Mouse (Mus musculus): ENCODE results near the gene Asphd1. TPM values are rescaled to one million over a fixed set of nuclear protein-coding genes. Genes with fewer than 3 reads are reported as not detected.
A peak's percentile ranks its signal among the peaks of the same experiment; 100 is the strongest.
"Not testable (repeated sequence)": the region's sequence is repeated elsewhere in the genome, so short reads cannot be mapped to it uniquely, and the experiment has no call there.

The Asphd1 gene
- polyA plus RNA-seq, 1 experiment from 2014 or later, result 0.16 TPM

- no peak for TF ChIP-seq CTCF (IDR thresholded peaks at IDR 0.05; ENCODE audit: low read depth)
- H3K36me3 ChIP-seq (ENCODE audit: control insufficient read depth, insufficient read depth), result no peaks in the 10 kb centered on the region
- no peak overlapping the region for H3K4me2 ChIP-seq (replicated peaks; ENCODE audit: low read depth)
- H3K4me1 ChIP-seq (replicated peaks; ENCODE audit: control insufficient read depth, insufficient read depth, low read length), result no peaks in the 10 kb centered on the region
- no peak overlapping the region for H3K27ac ChIP-seq (ENCODE audit: low read depth, low read length)
- H3K9me3 ChIP-seq (ENCODE audit: control insufficient read depth), result no peaks in the 10 kb centered on the region
- H3K4me3 ChIP-seq (ENCODE audit: low read depth, low read length), result no peak overlapping the region
- no peak for ATAC-seq
- H3K9ac ChIP-seq (ENCODE audit: low read depth, low read length), result no peak overlapping the region
- WGBS, result 71% methylated on average over 4 of the region's 4 CpGs
- H3K27me3 ChIP-seq (replicated peaks; ENCODE audit: control insufficient read depth, insufficient read depth, low read length), result no peaks in the 10 kb centered on the region
Observed at GRCm38 (mm10) chr7:126919973-126920372, 29.4 kb downstream of the Asphd1 start.

DNA sequence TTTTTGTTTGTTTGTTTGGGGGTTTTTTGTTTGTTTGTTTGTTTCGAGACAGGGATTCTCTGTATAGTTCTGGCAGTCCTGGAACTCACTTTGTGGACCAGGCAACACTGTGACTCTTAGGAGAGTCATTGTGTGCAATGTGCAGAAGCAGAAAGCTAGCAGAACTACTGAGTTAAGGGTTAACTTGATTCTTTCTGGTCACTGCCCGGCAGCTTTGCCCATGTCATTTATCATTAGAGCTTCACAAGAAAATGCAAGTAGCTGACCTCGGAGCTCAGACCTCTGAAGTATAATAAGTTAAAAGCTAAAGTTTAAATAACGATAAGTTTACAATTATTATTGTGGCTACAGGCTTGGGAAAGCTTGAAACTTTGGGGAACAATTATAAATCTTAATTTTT is 31.0 kb downstream of the Asphd1 start:
- not testable (repeated sequence) for H3K27me3 ChIP-seq (replicated peaks; ENCODE audit: control insufficient read depth, insufficient read depth, low read length); ATAC-seq; H3K36me3 ChIP-seq (ENCODE audit: control insufficient read depth, insufficient read depth); H3K27ac ChIP-seq (ENCODE audit: low read depth, low read length); H3K9ac ChIP-seq (ENCODE audit: low read depth, low read length); H3K4me1 ChIP-seq (replicated peaks; ENCODE audit: control insufficient read depth, insufficient read depth, low read length); H3K4me3 ChIP-seq (ENCODE audit: low read depth, low read length); H3K9me3 ChIP-seq (ENCODE audit: control insufficient read depth); H3K4me2 ChIP-seq (replicated peaks; ENCODE audit: low read depth)
- WGBS, result 36% methylated on average over 4 of the region's 4 CpGs

DNA sequence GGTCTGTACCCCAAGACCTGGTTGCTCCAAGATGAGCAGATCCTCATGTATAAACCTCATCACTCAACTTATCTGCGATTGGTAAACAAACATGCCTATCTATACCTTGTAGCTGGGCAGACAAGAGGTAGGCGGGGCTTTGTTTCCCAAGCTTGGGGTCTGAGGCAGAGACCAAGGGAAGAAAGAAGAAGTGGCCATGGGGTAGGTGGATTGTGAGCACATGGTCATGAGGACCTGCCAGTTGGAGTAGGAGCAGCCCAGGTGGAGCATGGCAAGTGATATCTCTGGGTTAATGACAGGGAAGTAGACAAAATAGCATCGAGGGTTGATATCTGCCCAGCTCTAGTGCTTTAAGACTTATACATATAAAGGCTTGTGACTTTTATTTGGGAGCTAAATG is 34.5 kb downstream of the Asphd1 start:
- Histone ChIP-seq H3K9me3 (ENCODE audit: control insufficient read depth) (no peaks in the 10 kb centered on the region), H3K27me3 (replicated peaks; ENCODE audit: control insufficient read depth, insufficient read depth, low read length) (no peaks in the 10 kb centered on the region), H3K27ac (ENCODE audit: low read depth, low read length) (no peak overlapping the region), H3K36me3 (ENCODE audit: control insufficient read depth, insufficient read depth) (no peaks in the 10 kb centered on the region), H3K9ac (ENCODE audit: low read depth, low read length) (no peak overlapping the region), H3K4me2 (replicated peaks; ENCODE audit: low read depth) (no peak overlapping the region), H3K4me3 (ENCODE audit: low read depth, low read length) (no peak overlapping the region), H3K4me1 (replicated peaks; ENCODE audit: control insufficient read depth, insufficient read depth, low read length) (no peaks in the 10 kb centered on the region)
- TF ChIP-seq CTCF (IDR thresholded peaks at IDR 0.05; ENCODE audit: low read depth), result no peak
- 68% methylated on average over 3 of the region's 3 CpGs for WGBS
- no peak for ATAC-seq

DNA sequence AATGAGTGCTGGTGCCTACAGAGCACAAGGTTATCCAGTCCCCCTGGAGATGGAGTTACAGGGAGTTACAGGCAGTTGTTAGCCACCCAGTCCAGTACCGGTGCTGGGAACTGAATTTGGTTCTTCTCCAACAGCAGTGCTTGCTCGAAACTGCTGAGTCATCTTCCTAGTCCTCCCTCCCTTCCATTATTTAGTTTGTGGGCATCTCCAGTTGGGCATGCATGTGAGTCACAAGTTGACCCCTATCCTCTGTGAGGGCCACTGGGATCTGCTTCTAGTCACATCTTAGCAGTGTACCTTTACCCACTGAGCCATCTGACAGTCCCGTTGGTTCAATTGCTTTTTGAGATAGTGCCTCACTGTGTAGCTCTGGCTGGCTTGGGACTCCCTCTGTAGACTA is 43.8 kb downstream of the Asphd1 start:
- Histone ChIP-seq H3K9ac (ENCODE audit: low read depth, low read length) (no peak overlapping the region), H3K36me3 (ENCODE audit: control insufficient read depth, insufficient read depth) (no peaks in the 10 kb centered on the region), H3K4me3 (ENCODE audit: low read depth, low read length) (no peak overlapping the region), H3K9me3 (ENCODE audit: control insufficient read depth) (no peaks in the 10 kb centered on the region), H3K4me1 (replicated peaks; ENCODE audit: control insufficient read depth, insufficient read depth, low read length) (no peaks in the 10 kb centered on the region), H3K4me2 (replicated peaks; ENCODE audit: low read depth) (no peak overlapping the region), H3K27ac (ENCODE audit: low read depth, low read length) (no peak overlapping the region), H3K27me3 (replicated peaks; ENCODE audit: control insufficient read depth, insufficient read depth, low read length) (no peaks in the 10 kb centered on the region)
- no peak for TF ChIP-seq CTCF (IDR thresholded peaks at IDR 0.05; ENCODE audit: low read depth)
- 74% methylated on average over 3 of the region's 3 CpGs for WGBS
- no peak for ATAC-seq

DNA sequence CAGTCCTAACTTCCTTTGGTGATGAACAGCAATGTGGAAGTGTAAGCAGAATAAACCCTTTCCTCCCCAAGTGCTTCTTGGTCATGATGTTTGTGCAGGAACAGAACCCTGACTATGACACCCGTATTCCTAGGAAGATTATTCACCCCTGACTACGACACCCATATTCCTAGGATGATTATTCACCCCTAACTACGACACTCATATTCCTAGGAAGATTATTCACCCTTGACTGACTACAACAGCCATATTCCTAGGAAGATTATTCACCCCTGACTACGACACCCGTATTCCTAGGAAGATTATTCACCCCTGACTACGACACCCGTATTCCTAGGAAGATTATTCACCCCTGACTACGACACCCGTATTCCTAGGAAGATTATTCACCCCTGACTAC is 49.6 kb downstream of the Asphd1 start:
- not testable (repeated sequence) for H3K27ac ChIP-seq (ENCODE audit: low read depth, low read length); H3K27me3 ChIP-seq (replicated peaks; ENCODE audit: control insufficient read depth, insufficient read depth, low read length); H3K4me2 ChIP-seq (replicated peaks; ENCODE audit: low read depth); H3K9ac ChIP-seq (ENCODE audit: low read depth, low read length); H3K4me3 ChIP-seq (ENCODE audit: low read depth, low read length); H3K4me1 ChIP-seq (replicated peaks; ENCODE audit: control insufficient read depth, insufficient read depth, low read length); H3K9me3 ChIP-seq (ENCODE audit: control insufficient read depth); ATAC-seq; H3K36me3 ChIP-seq (ENCODE audit: control insufficient read depth, insufficient read depth)
- WGBS, result 96% methylated on average over 7 of the region's 9 CpGs

GRCm38 (mm10) chr7:126898102-126898990 is 51.0 kb downstream of the Asphd1 start:
- Histone ChIP-seq H3K4me3 (ENCODE audit: low read depth, low read length) (peak overlapping the region; percentile 55), H3K9me3 (ENCODE audit: control insufficient read depth) (no peaks in the 10 kb centered on the region), H3K27ac (ENCODE audit: low read depth, low read length) (peak overlapping the region; percentile 51; the same call in 1 of the 2 replicates), H3K4me2 (replicated peaks; ENCODE audit: low read depth) (peak overlapping the region; percentile 84), H3K27me3 (replicated peaks; ENCODE audit: control insufficient read depth, insufficient read depth, low read length) (no peaks in the 10 kb centered on the region), H3K36me3 (ENCODE audit: control insufficient read depth, insufficient read depth) (no peaks in the 10 kb centered on the region; the same call in 1 of the 2 replicates), H3K9ac (ENCODE audit: low read depth, low read length) (peak overlapping the region; percentile 38), H3K4me1 (replicated peaks; ENCODE audit: control insufficient read depth, insufficient read depth, low read length) (no peaks in the 10 kb centered on the region)
- peak; percentile 95 for ATAC-seq
- WGBS, result 11% methylated on average over 37 of the region's 37 CpGs
- no peak for TF ChIP-seq CTCF (IDR thresholded peaks at IDR 0.05; ENCODE audit: low read depth)

All from intestine, postnatal 0 days (tissue).